Mouse (Mus musculus) gastrocnemius, adult 8-10 months (tissue): ENCODE measurements around the gene Spred2. TPM values are rescaled to one million over a fixed set of nuclear protein-coding genes. Genes with fewer than 3 reads are reported as not detected.

Source experiments
- DNase-seq, 2 experiments: peaks; one replicate each; pipeline ENCODE4 v3.0.0; 2022; ENCODE audit warnings: low spot score in 2 of 2
- total RNA-seq, 4 experiments: library from RNA; stranded (reverse); gene quantifications; 2 replicates each; pipeline ENCODE4 v1.2.4; 2022

Spred2 gene
- total RNA-seq, 4 experiments from 2014 or later, result 3.6 to 8.2 (median 4.4) TPM

DNA sequence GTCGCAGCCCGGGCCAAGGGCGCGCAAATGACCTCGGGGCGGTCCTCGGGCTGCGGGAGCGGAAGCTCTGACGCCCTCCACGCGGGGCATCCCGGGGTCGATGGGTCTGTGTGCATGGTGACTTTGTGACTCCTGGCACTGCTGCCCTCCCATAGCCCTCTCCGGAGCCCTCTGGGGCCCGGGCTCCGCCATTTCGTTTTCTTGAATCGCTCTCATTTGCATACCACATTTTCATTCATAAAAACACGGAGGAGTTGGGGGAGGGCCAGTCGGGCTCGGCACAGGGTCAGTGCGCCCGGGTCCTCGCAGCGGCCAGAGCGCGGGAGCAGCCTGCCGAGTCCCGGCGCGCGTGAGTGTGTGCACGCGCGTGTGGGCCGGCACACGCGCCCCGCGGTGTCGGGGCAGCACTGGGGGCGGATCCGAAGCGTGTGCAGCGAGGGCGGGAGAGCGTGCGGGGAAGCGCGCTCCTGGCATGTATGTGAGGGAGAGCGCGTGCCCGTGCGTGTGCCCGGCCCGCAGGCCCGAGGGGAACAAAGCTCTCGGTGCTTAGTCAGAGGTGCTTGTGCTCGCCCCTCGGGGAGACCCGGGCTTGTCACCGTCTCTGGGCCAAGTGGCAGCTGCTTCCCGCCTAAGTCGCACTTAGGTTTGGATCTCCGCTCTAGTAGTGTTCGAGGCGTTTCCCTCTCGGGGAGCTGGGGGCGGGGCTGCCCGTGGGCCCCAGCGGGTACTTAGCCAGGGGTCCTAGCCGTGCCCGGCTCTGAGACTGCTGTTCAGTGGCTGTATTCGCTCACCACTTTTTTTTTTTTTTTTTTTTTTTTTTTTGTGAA is 1.2 kb downstream of the Spred2 start:
- DNase-seq, result peak; percentile 48 to 49

DNA sequence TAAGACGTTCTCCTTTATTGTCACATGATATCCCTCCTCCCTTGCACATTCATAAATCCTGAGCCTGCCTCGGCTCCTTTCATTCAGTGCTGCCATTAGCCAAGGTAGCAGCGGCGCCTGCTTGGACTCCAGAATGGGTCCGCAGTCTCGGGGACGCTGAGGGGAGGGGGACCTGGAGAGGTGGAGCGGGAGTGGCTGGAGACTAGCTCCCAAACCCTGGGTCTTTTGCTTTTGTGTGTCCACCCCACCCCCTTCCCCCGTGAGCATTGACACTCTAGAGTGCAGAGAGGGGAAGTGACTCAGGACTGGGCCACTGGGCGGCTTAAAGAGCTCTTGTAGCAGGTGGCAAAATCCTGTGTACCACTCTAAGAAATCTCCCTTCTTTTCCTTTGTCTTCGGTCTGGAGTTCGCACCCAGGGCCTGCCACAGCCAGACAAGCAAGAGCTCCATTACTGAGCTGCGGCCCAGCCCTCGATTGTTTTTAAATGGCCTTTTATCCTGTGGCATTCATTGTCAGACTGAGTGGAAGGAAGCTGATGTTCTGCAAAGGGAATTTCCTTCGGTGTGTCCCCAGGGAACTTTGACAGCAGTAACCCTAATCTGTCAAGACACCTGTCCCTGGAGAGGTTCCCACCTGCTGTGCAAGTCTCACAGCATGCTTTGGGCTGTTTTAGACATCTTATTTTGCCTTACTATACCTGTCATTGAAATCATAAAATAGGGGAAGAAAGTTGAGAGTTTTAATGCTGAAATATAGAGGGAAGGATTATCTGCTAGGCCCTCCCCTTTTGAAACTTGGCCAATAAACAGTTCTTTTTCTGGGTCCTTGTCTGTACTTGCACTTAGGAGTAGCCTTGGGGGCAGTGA is 2.0 kb downstream of the Spred2 start:
- DNase-seq, result peak in 1 of 2 experiments; percentile 6

DNA sequence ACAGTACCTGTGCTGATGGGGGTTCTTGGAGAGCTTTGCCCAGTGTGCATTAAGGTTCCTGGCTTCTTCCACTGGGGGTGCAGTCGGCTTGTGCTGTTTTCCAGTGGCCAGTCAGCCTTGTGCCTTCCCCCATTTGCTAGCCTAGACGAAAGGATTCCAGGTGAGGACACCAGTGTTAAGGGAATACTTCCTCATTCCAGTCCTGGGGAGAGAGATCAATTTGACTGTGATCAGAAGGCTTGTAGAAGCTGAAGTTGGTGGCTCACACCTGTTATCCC is 2.6 kb downstream of the Spred2 start:
- no peak for DNase-seq

DNA sequence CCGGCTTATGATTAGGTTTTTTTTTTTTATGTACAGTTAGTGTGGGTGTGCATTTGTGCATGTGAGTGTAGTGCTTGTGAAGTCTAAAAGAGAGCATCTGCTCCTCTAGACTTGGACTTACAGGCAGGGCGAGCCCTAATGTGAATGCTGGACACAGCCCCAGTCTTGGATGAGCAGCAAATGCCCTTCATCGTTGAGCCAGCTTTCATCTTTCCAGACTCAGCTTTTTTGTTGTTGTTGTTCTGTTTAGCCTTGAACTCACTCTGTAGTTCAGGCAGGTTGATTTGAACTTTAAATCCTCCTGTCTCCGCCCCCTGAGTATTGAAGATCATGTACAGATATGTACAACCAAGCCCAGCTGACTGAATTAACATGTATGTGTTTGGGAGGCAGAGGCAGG is 4.5 kb downstream of the Spred2 start:
- DNase-seq, result no peak

DNA sequence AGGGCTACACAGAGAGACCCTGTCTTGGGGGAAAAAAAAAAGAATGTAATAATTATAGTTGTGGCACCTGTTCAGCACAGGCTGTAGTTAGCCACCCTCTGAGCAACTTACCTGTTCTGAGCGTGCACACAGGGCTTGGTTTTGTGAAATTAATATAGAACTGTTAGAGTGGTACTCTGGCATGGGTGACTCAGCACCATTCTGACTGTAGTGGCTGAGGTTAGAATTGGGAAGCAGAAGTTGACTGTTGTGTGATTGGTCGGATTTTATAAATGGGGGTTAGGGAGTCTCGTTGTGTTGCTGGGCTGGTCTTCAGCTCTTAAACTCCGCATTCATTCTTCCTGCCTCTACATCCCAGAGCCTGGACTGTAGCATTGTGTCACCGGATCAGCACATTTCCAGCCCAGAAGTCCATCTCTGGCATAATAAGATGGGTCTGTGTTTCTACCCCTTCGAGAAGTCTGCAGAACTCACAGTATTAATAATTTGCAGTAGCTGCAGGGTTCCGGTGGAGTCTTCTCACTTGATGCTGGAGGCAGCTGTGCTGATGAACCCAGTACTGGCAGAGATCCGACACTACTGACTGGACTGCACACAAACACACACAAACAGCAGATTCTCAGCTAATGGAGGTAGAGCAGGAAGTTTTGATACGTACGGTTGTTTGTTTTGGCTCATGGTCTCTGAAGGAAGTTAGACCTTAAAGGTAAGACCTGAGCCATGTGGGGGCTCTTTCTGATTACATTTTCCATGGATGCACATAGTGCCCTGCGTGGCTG is 5.1 kb downstream of the Spred2 start:
- no peak for DNase-seq

DNA sequence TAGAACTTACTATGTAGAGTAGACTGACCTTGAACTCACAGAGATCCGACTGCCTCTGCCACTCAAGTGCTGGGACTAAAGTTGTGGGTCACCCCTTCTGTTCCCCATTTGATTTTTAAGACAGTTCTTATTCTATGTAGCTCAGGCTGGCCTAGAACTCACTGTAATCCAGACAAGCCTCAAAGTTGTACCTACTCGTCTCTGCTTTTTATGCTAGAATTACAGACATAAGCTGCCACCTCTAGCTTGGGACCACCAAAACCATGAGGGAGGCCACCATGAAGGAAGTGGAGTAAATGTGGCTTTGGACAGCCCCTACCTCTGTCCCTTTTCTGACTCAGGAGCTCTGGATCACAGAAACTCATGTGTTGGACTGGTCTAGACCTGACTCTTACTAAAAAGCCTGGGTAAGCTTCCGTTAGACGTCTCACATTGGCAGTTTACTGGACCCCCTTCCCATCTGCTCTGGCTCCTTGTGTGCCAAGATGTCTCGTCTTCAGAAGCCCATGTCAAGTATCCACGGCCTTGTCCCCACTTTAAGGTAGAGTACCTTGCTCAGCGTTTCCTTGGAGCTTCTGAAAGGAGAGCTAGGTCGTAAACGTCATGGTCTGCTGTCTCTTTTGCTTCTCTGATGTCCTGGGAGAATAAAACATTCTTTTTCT is 7.5 kb downstream of the Spred2 start:
- no peak for DNase-seq

DNA sequence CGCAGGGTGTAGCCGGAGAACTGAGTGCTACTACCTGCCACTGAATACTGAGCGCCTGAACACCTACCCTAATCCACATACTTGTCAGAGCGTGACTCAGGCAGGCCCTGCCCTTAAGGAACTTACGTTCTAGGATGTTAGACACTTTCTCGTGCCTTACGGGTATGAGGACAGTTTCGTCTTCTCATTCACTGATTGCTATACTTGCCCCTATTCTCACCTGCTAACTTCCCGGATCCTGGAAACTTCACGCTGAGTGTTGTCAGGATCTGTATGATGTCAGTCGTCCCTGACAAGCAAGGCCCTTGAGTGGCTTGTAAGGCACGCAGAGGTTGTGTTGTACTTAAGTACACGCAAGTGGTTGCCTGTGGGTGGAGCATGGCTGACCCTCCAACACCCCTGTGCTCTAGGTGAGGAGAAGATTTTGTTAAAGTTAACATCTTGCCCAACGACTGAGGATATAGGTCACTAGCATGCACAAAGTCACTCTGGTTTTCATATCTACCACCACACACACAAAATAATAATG is 8.9 kb downstream of the Spred2 start:
- no peak for DNase-seq

DNA sequence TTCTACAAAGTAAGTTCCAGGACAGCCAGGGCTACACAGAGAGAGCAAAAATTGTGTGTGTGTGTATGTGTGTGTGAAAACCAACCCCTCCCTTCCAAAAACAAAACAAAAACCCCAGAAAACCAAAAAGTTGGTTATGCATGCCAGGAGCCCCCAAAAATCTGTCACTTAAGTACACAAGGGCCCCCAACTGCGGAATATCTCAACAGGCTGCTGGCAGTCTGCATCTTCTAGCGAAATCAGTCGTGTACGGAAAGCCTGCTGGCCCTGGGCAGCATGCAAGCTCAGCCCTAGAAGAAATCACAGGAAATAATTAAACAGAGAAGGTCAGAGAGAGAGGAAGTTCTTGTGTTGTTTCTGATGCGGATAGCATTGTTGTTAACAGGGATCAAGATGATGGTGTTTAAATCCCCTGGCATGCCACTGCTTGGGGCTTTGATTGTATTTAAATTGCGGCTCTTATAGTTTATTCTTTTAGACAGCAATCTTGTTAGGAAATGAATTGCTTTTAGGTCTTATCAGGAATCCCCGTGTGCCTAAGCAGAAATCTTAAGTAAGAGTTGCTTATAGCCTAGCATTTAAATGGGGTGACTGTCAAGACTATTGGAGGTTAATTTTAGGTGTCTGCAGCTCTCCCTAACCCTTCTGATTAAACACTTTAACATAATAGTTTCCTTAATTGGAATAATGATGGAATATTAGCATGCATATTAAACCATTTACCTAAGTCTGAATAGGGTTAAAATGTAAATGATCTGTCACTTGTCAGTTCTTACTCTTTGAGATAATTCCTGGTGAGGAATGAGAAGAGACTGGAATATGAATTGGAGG is 11.6 kb downstream of the Spred2 start:
- no peak for DNase-seq

DNA sequence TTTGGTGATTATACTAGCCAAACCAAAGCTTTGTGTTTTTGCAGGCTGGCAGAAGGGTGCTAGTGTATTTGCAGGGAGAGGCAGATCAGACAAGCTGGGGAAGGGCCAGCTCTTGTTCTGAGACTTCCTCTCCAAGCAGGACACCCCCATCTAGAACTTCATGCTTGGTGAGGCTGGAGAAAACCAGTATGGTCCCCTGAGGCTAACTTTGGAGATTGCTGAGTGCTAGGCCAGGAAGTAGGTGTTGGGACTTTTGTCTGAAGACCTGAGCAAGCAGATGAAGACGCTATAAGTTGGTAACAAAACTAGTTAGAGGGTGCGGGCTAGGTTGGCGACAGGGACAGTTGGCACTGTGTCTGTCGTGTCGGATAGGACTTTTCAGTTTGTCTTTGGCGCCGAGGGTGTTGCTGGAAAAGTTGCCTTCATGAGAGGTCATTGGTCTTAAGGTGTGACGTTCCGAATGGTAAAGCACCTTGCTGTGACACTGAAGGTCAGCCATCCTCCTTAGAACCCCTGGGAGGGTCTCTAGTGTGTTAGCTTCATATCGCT is 14.4 kb downstream of the Spred2 start:
- DNase-seq, result no peak

DNA sequence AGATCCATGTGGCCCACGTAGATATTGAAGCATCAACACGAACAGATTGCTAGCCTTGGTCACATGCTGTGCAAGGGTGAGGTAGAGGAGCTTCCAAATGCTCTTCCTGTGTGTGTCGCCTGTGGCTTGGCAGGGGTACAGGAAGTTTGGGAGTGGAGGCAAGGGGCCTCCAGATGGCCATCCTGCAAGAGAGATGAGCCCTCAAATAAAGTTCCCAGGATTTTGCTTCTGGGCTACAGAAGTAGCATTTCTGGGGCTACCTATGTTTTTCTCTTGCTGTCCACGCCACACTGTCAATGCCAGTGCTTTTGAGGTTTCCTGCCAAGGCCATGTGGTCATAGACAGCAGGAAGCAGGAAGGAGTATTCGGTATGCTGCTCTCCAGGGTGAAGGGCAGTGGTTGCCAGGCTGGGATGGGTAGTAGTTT is 15.1 kb downstream of the Spred2 start:
- DNase-seq, result no peak

DNA sequence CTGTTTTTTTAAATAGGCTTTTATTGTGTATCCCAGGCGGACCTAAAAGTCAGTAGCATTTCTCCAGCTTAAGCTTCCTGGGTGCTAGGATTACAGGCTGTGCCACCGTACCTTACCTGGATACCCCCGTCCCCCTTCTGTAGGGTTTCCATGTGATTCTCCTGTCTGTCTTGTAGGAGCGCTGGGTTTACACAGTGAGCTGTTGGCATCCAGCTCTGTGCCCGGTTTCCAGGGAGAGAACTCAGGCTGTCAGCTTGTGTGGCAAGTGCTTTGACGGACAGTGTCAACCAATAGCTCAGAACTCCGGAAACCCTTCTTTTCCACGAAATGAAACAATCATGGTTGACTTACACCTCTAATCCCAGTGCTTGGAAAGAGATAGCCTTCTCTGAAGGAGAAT is 15.7 kb downstream of the Spred2 start:
- no peak for DNase-seq

DNA sequence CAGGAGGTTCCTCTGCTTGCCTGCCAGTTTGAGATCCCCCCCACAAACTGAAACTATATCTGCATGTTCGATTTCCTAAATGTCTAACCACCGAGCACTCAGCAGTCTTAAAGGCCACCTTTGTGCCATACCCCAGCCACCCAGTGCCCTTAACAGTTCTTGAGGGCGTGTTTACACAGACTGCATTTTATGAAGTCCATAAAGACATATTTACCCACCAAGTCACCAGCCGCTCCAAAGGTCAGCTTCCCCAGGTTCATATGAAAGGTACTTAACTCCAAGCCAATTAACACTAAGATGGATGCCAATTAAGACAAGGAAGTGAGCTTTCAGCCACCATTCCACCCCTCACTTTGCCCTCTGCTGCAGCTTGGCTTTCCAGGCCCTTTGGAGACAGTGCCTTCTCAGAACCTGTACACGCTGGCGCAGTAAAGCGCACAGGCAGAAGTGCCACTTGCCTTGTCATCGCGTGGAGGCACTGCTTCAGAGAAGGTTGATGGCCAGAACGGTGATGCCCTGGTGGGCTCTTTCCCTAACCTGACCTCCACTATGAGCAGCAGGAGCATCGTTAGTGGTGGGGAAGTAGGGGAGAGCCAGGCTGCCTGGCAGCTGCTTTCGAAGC is 17.1 kb downstream of the Spred2 start:
- no peak for DNase-seq

DNA sequence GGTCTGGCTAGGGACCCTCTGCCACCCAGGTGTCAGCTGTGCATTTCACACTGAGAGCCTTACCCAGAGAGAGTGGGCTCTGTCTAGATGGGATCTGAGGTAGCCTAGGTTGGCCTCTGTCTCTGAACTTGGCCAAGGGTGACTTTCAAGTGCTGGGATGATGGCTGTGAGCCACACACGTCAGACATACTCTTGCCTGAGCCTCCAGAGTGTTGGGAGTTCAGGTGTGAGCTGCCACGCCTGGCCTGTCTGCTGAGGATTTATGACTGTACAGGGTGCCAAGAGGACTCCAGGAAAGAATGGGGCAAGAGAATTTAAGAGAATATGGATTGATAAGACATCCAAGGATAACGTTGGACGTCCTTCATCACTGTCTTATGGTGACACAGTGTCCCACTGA is 17.8 kb downstream of the Spred2 start:
- no peak for DNase-seq

DNA sequence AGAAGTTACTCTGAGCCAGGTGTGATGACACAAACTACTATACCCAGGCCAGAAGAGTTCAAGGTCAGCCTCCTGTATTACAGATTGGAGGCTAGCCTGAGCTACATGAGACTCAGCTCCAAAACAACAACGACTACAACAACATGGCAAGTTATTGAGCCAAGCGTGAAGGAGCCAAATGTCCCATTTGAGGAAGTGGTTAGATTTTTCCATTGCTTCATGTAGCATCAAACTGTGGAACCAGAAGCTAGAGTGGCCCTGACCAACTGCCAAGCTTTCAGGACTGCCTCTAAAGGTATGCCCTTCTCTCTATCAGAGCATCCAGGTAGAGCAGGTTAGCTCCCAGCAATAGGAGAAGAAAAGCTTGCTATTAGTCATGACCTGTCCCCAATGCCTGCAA is 19.6 kb downstream of the Spred2 start:
- no peak for DNase-seq

DNA sequence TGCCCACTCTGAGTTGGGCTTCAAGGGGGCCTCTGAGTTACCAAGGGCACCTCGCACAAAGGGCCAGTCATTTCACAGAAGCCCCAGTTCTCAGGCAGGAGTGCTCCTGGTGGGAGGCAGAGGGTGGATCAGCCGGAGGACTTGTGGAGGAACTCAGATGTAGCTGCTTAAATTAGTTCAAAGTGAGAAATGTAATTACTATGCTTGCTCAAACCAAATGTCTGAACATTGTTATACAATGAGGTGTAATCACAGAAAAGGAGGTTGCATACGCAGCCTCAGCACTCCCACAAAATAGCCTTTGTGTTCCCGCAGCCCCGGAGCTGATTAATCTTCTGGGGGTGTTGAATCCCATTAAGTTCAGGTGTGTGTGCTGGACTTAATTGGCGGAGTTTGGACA is 20.5 kb downstream of the Spred2 start:
- no peak for DNase-seq

DNA sequence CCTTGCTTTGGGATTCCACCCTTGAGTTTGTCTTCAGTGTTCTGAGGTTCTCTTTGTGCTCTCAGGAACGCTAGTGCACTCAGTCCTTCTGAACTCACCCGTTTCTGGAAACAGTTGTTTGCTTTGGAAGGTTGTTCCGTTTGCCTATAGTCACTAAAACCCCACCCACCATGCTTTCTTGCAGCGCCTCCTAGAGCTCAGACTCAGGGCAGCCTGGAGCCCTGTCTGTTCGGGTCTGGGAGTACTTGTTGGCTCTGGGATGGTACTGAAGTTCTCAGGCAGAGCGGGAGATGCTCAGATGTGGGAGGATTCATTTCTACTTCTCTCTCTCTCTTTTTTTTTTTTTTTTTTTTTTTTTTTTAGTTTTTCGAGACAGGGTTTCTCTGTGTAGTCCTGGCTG is 22.5 kb downstream of the Spred2 start:
- no peak for DNase-seq

DNA sequence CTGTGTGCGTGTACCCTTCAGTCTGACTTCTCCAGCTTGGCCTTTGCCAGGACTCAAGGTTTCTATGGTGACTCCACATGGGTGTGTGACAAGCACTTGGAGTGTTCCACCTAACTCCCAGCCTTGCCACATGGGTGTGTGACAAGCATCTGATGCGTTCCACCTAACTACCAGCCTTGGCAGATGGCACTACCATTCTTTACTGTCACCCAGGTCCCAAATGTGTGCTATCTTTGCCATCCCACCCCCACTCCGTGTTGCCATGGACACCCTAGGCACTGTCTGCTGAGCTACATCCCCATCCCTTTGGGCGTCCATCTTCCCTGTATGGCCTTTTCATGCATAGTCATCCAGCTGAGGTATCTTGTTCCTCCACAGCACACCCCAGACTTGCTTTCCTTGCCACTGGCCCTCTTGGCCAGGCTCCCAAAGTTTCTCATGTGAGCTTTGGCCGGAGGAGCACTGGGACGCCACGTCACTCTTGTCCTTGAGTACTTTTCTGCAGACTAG is 23.5 kb downstream of the Spred2 start:
- peak in 1 of 2 experiments; percentile 19 for DNase-seq

DNA sequence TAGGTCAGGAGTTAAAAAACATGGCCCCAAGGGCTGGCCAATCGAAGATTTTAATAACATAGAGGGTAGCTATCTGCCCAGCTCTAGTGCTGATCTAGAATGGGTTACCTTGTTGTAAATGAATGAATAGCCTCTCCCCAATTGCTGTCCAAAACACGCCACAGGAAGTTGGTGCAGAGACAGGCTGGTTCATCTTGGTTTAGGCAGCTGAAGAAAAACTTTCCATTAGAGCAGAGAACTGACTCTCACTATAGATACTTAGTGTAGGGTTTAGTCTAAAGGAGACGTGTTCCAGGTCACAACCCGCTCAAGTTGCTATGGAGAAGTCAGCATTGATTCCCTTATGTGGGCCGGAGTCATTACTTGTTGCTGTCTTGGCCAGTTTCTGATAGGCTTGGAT is 25.6 kb downstream of the Spred2 start:
- no peak for DNase-seq

DNA sequence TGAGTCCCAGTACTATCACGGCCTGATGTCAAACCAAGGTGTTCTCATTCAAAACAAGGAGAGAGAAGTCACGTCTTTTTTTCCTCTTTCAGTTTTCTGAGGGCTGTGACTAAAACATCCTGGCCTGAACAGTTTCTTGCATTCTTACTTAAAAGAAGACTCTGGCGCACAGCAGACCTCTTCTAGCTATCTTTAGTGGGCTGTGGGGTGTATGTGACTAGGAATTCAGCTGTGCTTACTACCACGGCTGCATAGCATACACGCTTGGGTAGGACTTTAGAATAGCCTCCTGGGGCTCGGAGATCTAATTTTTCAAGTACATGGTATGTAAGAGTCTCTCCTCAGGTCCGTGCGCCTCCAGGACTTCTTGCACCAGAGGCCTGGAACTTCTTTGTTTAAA is 26.0 kb downstream of the Spred2 start:
- no peak for DNase-seq
